Mouse (Mus musculus): ENCODE data around the gene Setx. TPM values are rescaled to one million over a fixed set of nuclear protein-coding genes. Genes with fewer than 3 reads are reported as not detected.
A peak's percentile ranks its signal among the peaks of the same experiment; 100 is the strongest.

Setx gene
- polyA plus RNA-seq, 1 experiment = 2.1 TPM

- WGBS = 91% methylated on average over 7 of the region's 7 CpGs
- no peak for DNase-seq (ENCODE audit: low read depth, low spot score)
Observed at GRCm38 (mm10) chr2:29130118-29130899, 6.3 kb downstream of the Setx start.

GRCm38 (mm10) chr2:29135161-29135560 lies 11.2 kb downstream of the Setx start:
- no peak for DNase-seq (ENCODE audit: low read depth, low spot score)

- no peak for DNase-seq (ENCODE audit: low read depth, low spot score)
- 55% methylated on average over 2 of the region's 2 CpGs for WGBS
Observed at GRCm38 (mm10) chr2:29151941-29152340, 28.0 kb downstream of the Setx start.

- WGBS = 90% methylated on average over 5 of the region's 5 CpGs
- no peak for DNase-seq (ENCODE audit: low read depth, low spot score)
Observed at GRCm38 (mm10) chr2:29168067-29168466, 44.1 kb downstream of the Setx start.

GRCm38 (mm10) chr2:29174887-29175286 lies 50.9 kb downstream of the Setx start:
- WGBS = 47% methylated on average over 3 of the region's 3 CpGs
- DNase-seq (ENCODE audit: low read depth, low spot score) = peak; percentile 25

GRCm38 (mm10) chr2:29179810-29180209 lies 55.8 kb downstream of the Setx start:
- WGBS = 81% methylated on average over 4 of the region's 4 CpGs

GRCm38 (mm10) chr2:29181111-29181510 lies 57.1 kb downstream of the Setx start:
- whole genome bisulfite sequencing = 71% methylated on average over 2 of the region's 2 CpGs

More at GRCm38 (mm10) chr2:29179810-29180209, 55.8 kb downstream of the Setx start:
- no peak for DNase-seq (ENCODE audit: low read depth, low spot score)

GRCm38 (mm10) chr2:29183266-29183924 lies 59.4 kb downstream of the Setx start:
- no peak for DNase-seq (ENCODE audit: low read depth, low spot score)
- WGBS = 64% methylated on average over 6 of the region's 6 CpGs

More at GRCm38 (mm10) chr2:29181111-29181510, 57.1 kb downstream of the Setx start:
- no peak for DNase-seq (ENCODE audit: low read depth, low spot score)

- WGBS = 58% methylated on average over 6 of the region's 6 CpGs
- no peak for DNase-seq (ENCODE audit: low read depth, low spot score)
Observed at GRCm38 (mm10) chr2:29186209-29186608, 62.2 kb downstream of the Setx start.

GRCm38 (mm10) chr2:29190392-29190791 lies 66.4 kb downstream of the Setx start:
- DNase-seq (ENCODE audit: low read depth, low spot score) = no peak
- 75% methylated on average over 7 of the region's 7 CpGs for WGBS

GRCm38 (mm10) chr2:29191216-29192215 lies 67.5 kb downstream of the Setx start:
- 48% methylated on average over 10 of the region's 10 CpGs for WGBS
- no peak for DNase-seq (ENCODE audit: low read depth, low spot score)

- 84% methylated on average over 8 of the region's 8 CpGs for WGBS
Observed at GRCm38 (mm10) chr2:29192629-29193278, 68.8 kb downstream of the Setx start.

GRCm38 (mm10) chr2:29193819-29194546 lies 70.0 kb downstream of the Setx start:
- 25% methylated on average over 16 of the region's 16 CpGs for WGBS
- DNase-seq (ENCODE audit: low read depth, low spot score) = no peak

More at GRCm38 (mm10) chr2:29192629-29193278, 68.8 kb downstream of the Setx start:
- DNase-seq (ENCODE audit: low read depth, low spot score) = no peak

GRCm38 (mm10) chr2:29194547-29195463 lies 70.8 kb downstream of the Setx start:
- peak; percentile 16 for DNase-seq (ENCODE audit: low read depth, low spot score)
- 3% methylated on average over 61 of the region's 61 CpGs for WGBS

GRCm38 (mm10) chr2:29196844-29197243 lies 72.9 kb downstream of the Setx start:
- WGBS = 60% methylated on average over 12 of the region's 12 CpGs
- no peak for DNase-seq (ENCODE audit: low read depth, low spot score)

GRCm38 (mm10) chr2:29198446-29198845 lies 74.5 kb downstream of the Setx start:
- WGBS = 70% methylated on average over 5 of the region's 5 CpGs
- no peak for DNase-seq (ENCODE audit: low read depth, low spot score)

GRCm38 (mm10) chr2:29199909-29200308 lies 75.9 kb downstream of the Setx start:
- 0% methylated on average over 3 of the region's 3 CpGs for WGBS
- DNase-seq (ENCODE audit: low read depth, low spot score) = peak; percentile 7
